Mouse (Mus musculus): Measurements from ENCODE around the gene Spon1.

DNA sequence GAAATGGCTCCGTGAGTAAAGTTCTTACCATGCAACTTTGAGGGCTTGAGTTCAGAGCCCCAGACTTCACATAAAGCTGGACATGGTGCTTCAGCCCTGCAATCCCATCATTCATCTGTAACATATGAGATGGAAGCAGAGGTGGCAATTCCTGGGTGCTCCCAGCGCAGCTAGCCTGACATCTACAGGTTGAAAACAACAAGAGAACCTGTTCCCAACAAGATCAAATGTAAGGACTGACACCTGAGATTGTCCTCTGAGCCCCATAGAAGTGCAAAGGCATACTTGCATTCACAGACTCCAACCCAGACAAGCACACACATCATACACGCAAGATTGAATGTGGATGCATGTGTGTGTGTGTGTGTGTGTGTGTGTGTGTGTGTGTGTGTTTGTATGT lies 114.2 kb downstream of the Spon1 start:
- TF ChIP-seq CTCF (conservative IDR thresholded peaks at IDR 0.05 in 1 of 2, IDR thresholded peaks at IDR 0.05 in 1 of 2; ENCODE audit: low read depth in 2 of 2, low read length in 2 of 2) (0 out of 4 replicates have a peak, but pooled peaks of 1 of the 2 experiments have one; percentile 10), ZC3H11A (IDR thresholded peaks at IDR 0.05; ENCODE audit: low read depth, low read length) (no peak), CHD1 (IDR thresholded peaks at IDR 0.05; ENCODE audit: low read depth, low read length) (no peak), EP300 (IDR thresholded peaks at IDR 0.05; ENCODE audit: low read length) (no peak), MAX (IDR thresholded peaks at IDR 0.05; ENCODE audit: low read length) (no peak), POLR2AphosphoS2 (IDR thresholded peaks at IDR 0.05; ENCODE audit: low read depth, low read length) (no peak)
